Mouse (Mus musculus) limb, embryonic 10.5 days (tissue): ENCODE results near the gene Tcf19. TPM values are rescaled to one million over a fixed set of nuclear protein-coding genes. Genes with fewer than 3 reads are reported as not detected.
A peak's percentile ranks its signal among the peaks of the same experiment; 100 is the strongest.

Source experiments
- DNase-seq: peaks from one replicate; pipeline ENCODE4 v3.0.0-alpha.2; 2017; ENCODE audit warnings: low spot score
- H3K27ac ChIP-seq: fragments of 300-500 bp; sonication (generic); 2 replicates; pipeline ENCODE4 v1.5.1; 2016; ENCODE audit warnings: mild to moderate bottlenecking
- H3K27me3 ChIP-seq: fragments of 300-500 bp; sonication (generic); 2 replicates; pipeline ENCODE4 v1.6.1; 2016; ENCODE audit warnings: low read depth, mild to moderate bottlenecking; ENCODE audit not compliant: poor library complexity, severe bottlenecking
- H3K36me3 ChIP-seq: fragments of 300-500 bp; sonication (generic); 2 replicates; pipeline ENCODE4 v1.6.1; 2016; ENCODE audit warnings: mild to moderate bottlenecking, moderate library complexity
- H3K4me1 ChIP-seq: fragments of 300-500 bp; sonication (generic); 2 replicates; pipeline ENCODE4 v1.6.1; 2016
- H3K4me3 ChIP-seq: fragments of 300-500 bp; sonication (generic); 2 replicates; pipeline ENCODE4 v1.5.1; 2016; ENCODE audit warnings: mild to moderate bottlenecking, moderate library complexity
- H3K9me3 ChIP-seq: fragments of 300-500 bp; sonication (generic); replicated peaks from 2 replicates; pipeline ENCODE4 v1.6.1; 2016; ENCODE audit warnings: mild to moderate bottlenecking
- WGBS: fragments of 180-500 bp; shearing (Covaris S2); methylation state at CpG from one replicate; pipeline ENCODE4 v1.1.7; 2016; 5-methylcytosine and 5-hydroxymethylcytosine counted together
- polyA plus RNA-seq: library from polyadenylated mRNA; unstranded; fragments of >200 nt; fragmentation: Nextera tagmentation; extraction: Ambion mirVana; gene quantifications from 2 replicates; pipeline ENCODE4 v1.2.1, GENCODE M21; 2016

Tcf19 gene
- polyA plus RNA-seq, 1 experiment from 2014 or later: 52.0 TPM

- WGBS: 80% methylated on average over 2 of the region's 2 CpGs
- Histone ChIP-seq H3K9me3 (no peaks in the 10 kb centered on the region), H3K27me3 (no peaks in the 10 kb centered on the region)
Observed at GRCm38 (mm10) chr17:35547465-35547864, 30.8 kb upstream of the Tcf19 start.

GRCm38 (mm10) chr17:35544680-35545079, 28.1 kb upstream of the Tcf19 start:
- no peak overlapping the region for H3K27ac ChIP-seq
- H3K36me3 ChIP-seq: no peaks in the 10 kb centered on the region
- WGBS: 34% methylated on average over 6 of the region's 6 CpGs
- H3K4me1 ChIP-seq: no peaks in the 10 kb centered on the region; the same call in 1 of the 2 replicates
- DNase-seq: peak; percentile 70
- no peaks in the 10 kb centered on the region for H3K27me3 ChIP-seq
- H3K9me3 ChIP-seq: no peaks in the 10 kb centered on the region
- H3K4me3 ChIP-seq: no peak overlapping the region

More at GRCm38 (mm10) chr17:35547465-35547864, 30.8 kb upstream of the Tcf19 start:
- no peaks in the 10 kb centered on the region; the same call in 1 of the 2 replicates for H3K4me1 ChIP-seq
- no peak for DNase-seq
- H3K36me3 ChIP-seq: no peaks in the 10 kb centered on the region
- no peak overlapping the region for H3K27ac ChIP-seq
- H3K4me3 ChIP-seq: no peak overlapping the region

GRCm38 (mm10) chr17:35544001-35544400, 27.4 kb upstream of the Tcf19 start:
- Histone ChIP-seq H3K27me3 (no peaks in the 10 kb centered on the region), H3K9me3 (no peaks in the 10 kb centered on the region), H3K36me3 (no peaks in the 10 kb centered on the region), H3K4me3 (no peak overlapping the region), H3K27ac (no peak overlapping the region), H3K4me1 (no peaks in the 10 kb centered on the region; the same call in 1 of the 2 replicates)
- no peak for DNase-seq
- 84% methylated on average over 6 of the region's 6 CpGs for WGBS

GRCm38 (mm10) chr17:35543412-35543861, 26.8 kb upstream of the Tcf19 start:
- H3K27me3 ChIP-seq: no peaks in the 10 kb centered on the region
- no peak overlapping the region for H3K27ac ChIP-seq
- H3K9me3 ChIP-seq: no peaks in the 10 kb centered on the region
- 72% methylated on average over 14 of the region's 14 CpGs for WGBS
- no peak overlapping the region for H3K4me3 ChIP-seq
- H3K36me3 ChIP-seq: no peaks in the 10 kb centered on the region
- DNase-seq: no peak
- H3K4me1 ChIP-seq: no peaks in the 10 kb centered on the region; the same call in 1 of the 2 replicates

- no peak for DNase-seq
Observed at GRCm38 (mm10) chr17:35542761-35543411, 26.3 kb upstream of the Tcf19 start.

GRCm38 (mm10) chr17:35539540-35539939, 22.9 kb upstream of the Tcf19 start:
- H3K4me1 ChIP-seq: no peaks in the 10 kb centered on the region
- WGBS: 59% methylated on average over 10 of the region's 10 CpGs

More at GRCm38 (mm10) chr17:35542761-35543411, 26.3 kb upstream of the Tcf19 start:
- H3K27me3 ChIP-seq: no peaks in the 10 kb centered on the region
- H3K27ac ChIP-seq: no peak overlapping the region
- no peak overlapping the region for H3K4me3 ChIP-seq
- H3K36me3 ChIP-seq: no peaks in the 10 kb centered on the region
- H3K9me3 ChIP-seq: no peaks in the 10 kb centered on the region
- H3K4me1 ChIP-seq: no peaks in the 10 kb centered on the region; the same call in 1 of the 2 replicates
- WGBS: 83% methylated on average over 15 of the region's 15 CpGs

GRCm38 (mm10) chr17:35538476-35538875, 21.9 kb upstream of the Tcf19 start:
- Histone ChIP-seq H3K36me3 (no peaks in the 10 kb centered on the region), H3K4me1 (no peaks in the 10 kb centered on the region), H3K9me3 (no peaks in the 10 kb centered on the region), H3K27me3 (no peaks in the 10 kb centered on the region), H3K4me3 (no peak overlapping the region), H3K27ac (no peak overlapping the region)
- WGBS: 72% methylated on average over 1 of the region's 1 CpGs
- no peak for DNase-seq

More at GRCm38 (mm10) chr17:35539540-35539939, 22.9 kb upstream of the Tcf19 start:
- no peaks in the 10 kb centered on the region for H3K27me3 ChIP-seq
- no peaks in the 10 kb centered on the region for H3K9me3 ChIP-seq
- H3K4me3 ChIP-seq: no peak overlapping the region
- H3K36me3 ChIP-seq: no peaks in the 10 kb centered on the region
- H3K27ac ChIP-seq: no peak overlapping the region
- no peak for DNase-seq

- H3K4me3 ChIP-seq: no peak overlapping the region
- H3K36me3 ChIP-seq: no peaks in the 10 kb centered on the region
- H3K27ac ChIP-seq: no peak overlapping the region
- H3K4me1 ChIP-seq: peaks cover 6% of the 10 kb centered on the region
- H3K9me3 ChIP-seq: no peaks in the 10 kb centered on the region
- DNase-seq: no peak
- WGBS: 86% methylated on average over 4 of the region's 4 CpGs
- H3K27me3 ChIP-seq: no peaks in the 10 kb centered on the region
Observed at GRCm38 (mm10) chr17:35537421-35537820, 20.8 kb upstream of the Tcf19 start.

- Histone ChIP-seq H3K4me1 (peaks cover 9% of the 10 kb centered on the region), H3K27me3 (no peaks in the 10 kb centered on the region), H3K4me3 (no peak overlapping the region), H3K36me3 (peaks cover 16% of the 10 kb centered on the region), H3K27ac (no peak overlapping the region), H3K9me3 (no peaks in the 10 kb centered on the region)
- 21% methylated on average over 6 of the region's 6 CpGs for WGBS
- DNase-seq: peak; percentile 76
Observed at GRCm38 (mm10) chr17:35534343-35534742, 17.7 kb upstream of the Tcf19 start.

- WGBS: 21% methylated on average over 7 of the region's 7 CpGs
- no peaks in the 10 kb centered on the region for H3K27me3 ChIP-seq
- DNase-seq: no peak
Observed at GRCm38 (mm10) chr17:35532901-35533300, 16.3 kb upstream of the Tcf19 start, which contains the start of gene Psors1c2. Psors1c2 (plus strand) TSS chr17:35533201.

GRCm38 (mm10) chr17:35532360-35532759, 15.7 kb upstream of the Tcf19 start:
- Histone ChIP-seq H3K36me3 (peaks cover 36% of the 10 kb centered on the region), H3K27ac (no peak overlapping the region)
- 3% methylated on average over 3 of the region's 3 CpGs for WGBS

More at GRCm38 (mm10) chr17:35532901-35533300, 16.3 kb upstream of the Tcf19 start, which contains the start of gene Psors1c2:
- Histone ChIP-seq H3K4me1 (peaks cover 9% of the 10 kb centered on the region), H3K9me3 (no peaks in the 10 kb centered on the region), H3K4me3 (no peak within 1 kb of the TSS), H3K27ac (no peak within 1 kb of the TSS), H3K36me3 (peaks cover 30% of the 10 kb centered on the region)

GRCm38 (mm10) chr17:35526644-35527043, 10.0 kb upstream of the Tcf19 start:
- Histone ChIP-seq H3K27me3 (no peaks in the 10 kb centered on the region), H3K4me3 (no peak overlapping the region), H3K27ac (no peak overlapping the region), H3K4me1 (no peaks in the 10 kb centered on the region), H3K36me3 (peaks cover 82% of the 10 kb centered on the region), H3K9me3 (no peaks in the 10 kb centered on the region)
- no peak for DNase-seq
- WGBS: 81% methylated on average over 8 of the region's 8 CpGs

More at GRCm38 (mm10) chr17:35532360-35532759, 15.7 kb upstream of the Tcf19 start:
- H3K4me1 ChIP-seq: peaks cover 9% of the 10 kb centered on the region
- H3K27me3 ChIP-seq: no peaks in the 10 kb centered on the region
- H3K9me3 ChIP-seq: no peaks in the 10 kb centered on the region
- H3K4me3 ChIP-seq: no peak overlapping the region
- no peak for DNase-seq

- WGBS: 91% methylated on average over 9 of the region's 9 CpGs
- Histone ChIP-seq H3K9me3 (no peaks in the 10 kb centered on the region), H3K4me3 (no peak overlapping the region), H3K27ac (no peak overlapping the region), H3K4me1 (no peaks in the 10 kb centered on the region), H3K36me3 (peaks cover 82% of the 10 kb centered on the region), H3K27me3 (no peaks in the 10 kb centered on the region)
- no peak for DNase-seq
Observed at GRCm38 (mm10) chr17:35524354-35524753, 7.7 kb upstream of the Tcf19 start.
